Mouse (Mus musculus) liver, embryonic 16.5 days (tissue): ENCODE data around the gene Kifc1. TPM values are rescaled to one million over a fixed set of nuclear protein-coding genes. Genes with fewer than 3 reads are reported as not detected.

Source experiments
- ATAC-seq: fragments of 200-750 bp; cut with Nextera tagmentation; 2 replicates; pipeline ENCODE4 v1.8.0; 2017; ENCODE audit warnings: low read depth, mild to moderate bottlenecking, moderate number of reproducible peaks, moderate library complexity
- H3K27ac ChIP-seq: fragments of 300-500 bp; sonication (generic); 2 replicates; pipeline ENCODE4 v1.5.1; 2014; ENCODE audit warnings: mild to moderate bottlenecking, low read length
- H3K27me3 ChIP-seq: fragments of 300-500 bp; sonication (generic); 2 replicates; pipeline ENCODE4 v1.6.1; 2014; ENCODE audit warnings: low read depth, low read length, mixed read lengths; ENCODE audit not compliant: control insufficient read depth, insufficient read depth
- H3K36me3 ChIP-seq: fragments of 300-500 bp; sonication (generic); 2 replicates; pipeline ENCODE4 v1.6.1; 2014; ENCODE audit warnings: mild to moderate bottlenecking; ENCODE audit not compliant: control insufficient read depth, insufficient read depth
- H3K4me1 ChIP-seq: fragments of 300-500 bp; sonication (generic); 2 replicates; pipeline ENCODE4 v1.6.1; 2014; ENCODE audit warnings: low read depth, low read length, mixed read lengths; ENCODE audit not compliant: control insufficient read depth
- H3K4me2 ChIP-seq: fragments of 300-500 bp; sonication (generic); 2 replicates; pipeline ENCODE4 v1.6.1; 2014; ENCODE audit warnings: low read depth, low read length, mixed read lengths
- H3K4me3 ChIP-seq: fragments of 300-500 bp; sonication (generic); 2 replicates; pipeline ENCODE4 v1.5.1; 2014; ENCODE audit warnings: low read depth, mild to moderate bottlenecking, low read length
- H3K9ac ChIP-seq: fragments of 300-500 bp; sonication (generic); 2 replicates; pipeline ENCODE4 v1.6.1; 2014; ENCODE audit warnings: low read depth, low read length
- H3K9me3 ChIP-seq: fragments of 300-500 bp; sonication (generic); replicated peaks from 2 replicates; pipeline ENCODE4 v1.6.1; 2016; ENCODE audit warnings: low read length; ENCODE audit not compliant: control insufficient read depth
- WGBS: fragments of 180-500 bp; shearing (Covaris S2); extraction: QIAGEN DNeasy Blood & Tissue Kit; methylation state at CpG from one replicate; pipeline ENCODE4 v1.1.7; 2014; ENCODE audit not compliant: insufficient replicate concordance; 5-methylcytosine and 5-hydroxymethylcytosine counted together
- polyA plus RNA-seq: library from polyadenylated mRNA; unstranded; fragments of >200 nt; fragmentation: Nextera tagmentation; extraction: Ambion mirVana; gene quantifications from 2 replicates; pipeline ENCODE4 v1.2.1, GENCODE M21; 2015

Kifc1 gene
- polyA plus RNA-seq, 1 experiment from 2014 or later = 6.1 TPM

DNA sequence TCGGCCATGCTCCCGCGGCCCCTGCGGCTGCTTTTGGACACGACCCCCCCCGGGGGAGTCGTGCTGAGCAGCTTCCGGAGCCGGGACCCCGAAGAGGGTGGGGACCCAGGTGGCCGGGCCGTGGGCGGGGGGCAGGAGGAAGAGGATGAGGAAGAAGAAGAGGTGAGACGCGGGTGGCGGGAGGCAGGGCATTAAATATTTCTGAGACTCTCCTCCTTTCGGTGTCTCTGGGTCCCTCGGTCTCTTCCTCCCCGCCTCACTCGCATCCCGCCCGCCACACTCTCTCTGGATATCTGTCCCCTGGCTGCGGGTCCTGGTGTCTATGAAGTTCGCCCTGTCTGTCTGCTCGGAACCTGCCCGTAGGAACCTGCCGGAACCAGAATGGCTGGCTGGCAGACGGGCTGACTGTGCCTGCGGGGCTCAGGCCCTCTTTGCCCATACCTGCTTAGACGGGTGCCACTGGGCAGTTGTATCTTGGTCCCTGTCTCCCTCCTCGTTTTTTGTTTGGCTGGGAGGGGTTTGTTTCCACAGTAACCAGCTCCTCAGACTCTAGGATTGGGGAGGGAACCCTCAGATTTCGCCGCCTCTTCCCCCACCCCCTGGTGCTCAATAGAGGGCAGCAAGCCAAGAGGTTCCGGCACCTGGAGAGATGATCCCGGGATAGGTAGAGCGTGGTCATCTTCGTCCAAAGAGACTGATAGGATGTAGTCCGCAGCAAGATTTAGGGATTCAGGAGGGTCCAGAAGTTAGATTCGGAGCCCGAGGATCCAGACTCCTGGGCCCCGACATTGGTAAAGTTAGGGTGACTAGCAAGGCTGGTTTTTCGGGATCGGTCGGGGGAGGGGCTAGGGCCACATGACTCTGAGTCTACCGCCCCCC lies 40.1 kb upstream of the Kifc1 start:
- Histone ChIP-seq H3K36me3 (no peaks in the 10 kb centered on the region; the same call in 1 of the 2 replicates), H3K27ac (peak overlapping the region; percentile 95), H3K4me2 (peak overlapping the region; percentile 98), H3K27me3 (no peaks in the 10 kb centered on the region), H3K4me3 (peak overlapping the region; percentile 82), H3K9me3 (no peaks in the 10 kb centered on the region), H3K4me1 (peaks cover 30% of the 10 kb centered on the region), H3K9ac (peak overlapping the region; percentile 81)
- under 1% methylated on average over 45 of the region's 45 CpGs for WGBS
- ATAC-seq = 0 out of 2 replicates have a peak, but pooled peaks have one; percentile 5

DNA sequence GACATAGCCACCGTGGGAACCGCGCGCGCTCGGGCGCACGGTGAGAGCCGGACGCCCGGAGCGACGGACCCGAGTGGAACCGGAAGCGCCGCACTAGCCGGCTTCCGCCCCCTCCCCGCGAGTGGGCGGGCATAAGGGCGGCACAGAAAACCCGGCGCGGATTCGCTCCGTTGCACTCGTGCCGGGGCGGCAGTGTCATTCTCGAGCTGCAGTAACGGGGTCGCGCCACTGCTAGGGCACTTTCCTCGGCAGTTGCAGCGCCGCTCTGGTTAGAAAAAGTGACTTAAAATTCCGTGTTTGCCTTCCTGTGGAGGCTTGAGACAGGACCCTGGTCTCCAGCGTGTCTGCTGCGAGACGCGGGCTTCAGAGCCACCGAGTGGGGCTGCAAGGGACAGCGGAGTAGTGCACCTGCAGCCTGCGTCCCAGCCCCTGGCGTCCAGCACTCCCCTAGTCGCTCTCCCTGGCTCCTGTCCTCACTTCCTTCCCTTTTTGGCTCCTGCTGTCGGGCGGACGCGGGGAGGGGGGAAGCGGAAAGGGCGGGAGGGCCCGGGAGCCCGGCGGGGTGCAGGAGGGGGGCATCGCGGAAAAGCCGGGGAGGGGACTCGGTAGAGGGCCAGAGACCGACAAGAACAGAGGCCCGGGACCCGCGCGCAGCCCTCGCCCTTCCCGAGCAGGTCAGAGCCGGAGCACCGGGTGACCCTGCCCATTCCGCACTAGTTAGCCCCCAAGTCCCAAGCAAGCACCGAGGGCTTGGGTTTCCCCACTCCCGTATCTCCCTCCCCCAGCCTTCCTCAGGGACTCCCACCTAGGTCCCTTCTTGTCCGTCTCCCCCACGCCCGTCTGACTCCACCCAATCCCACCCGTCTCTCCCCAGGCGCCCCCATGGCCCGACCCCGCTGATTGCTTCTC lies 39.2 kb upstream of the Kifc1 start, which contains the start of gene Rgl2:
Gene Rgl2, plus strand, starts transcription at position 173 of the 909 bp plus-strand sequence.
- Histone ChIP-seq H3K4me2 (peak within 1 kb of the TSS; percentile 98), H3K36me3 (no peaks in the 10 kb centered on the region; the same call in 1 of the 2 replicates), H3K9me3 (no peaks in the 10 kb centered on the region), H3K27ac (peak within 1 kb of the TSS; percentile 95), H3K9ac (peak within 1 kb of the TSS; percentile 81), H3K4me3 (peak within 1 kb of the TSS; percentile 82), H3K4me1 (peaks cover 30% of the 10 kb centered on the region), H3K27me3 (no peaks in the 10 kb centered on the region)
- WGBS = under 1% methylated on average over 77 of the region's 80 CpGs
- peak; percentile 86 for ATAC-seq

DNA sequence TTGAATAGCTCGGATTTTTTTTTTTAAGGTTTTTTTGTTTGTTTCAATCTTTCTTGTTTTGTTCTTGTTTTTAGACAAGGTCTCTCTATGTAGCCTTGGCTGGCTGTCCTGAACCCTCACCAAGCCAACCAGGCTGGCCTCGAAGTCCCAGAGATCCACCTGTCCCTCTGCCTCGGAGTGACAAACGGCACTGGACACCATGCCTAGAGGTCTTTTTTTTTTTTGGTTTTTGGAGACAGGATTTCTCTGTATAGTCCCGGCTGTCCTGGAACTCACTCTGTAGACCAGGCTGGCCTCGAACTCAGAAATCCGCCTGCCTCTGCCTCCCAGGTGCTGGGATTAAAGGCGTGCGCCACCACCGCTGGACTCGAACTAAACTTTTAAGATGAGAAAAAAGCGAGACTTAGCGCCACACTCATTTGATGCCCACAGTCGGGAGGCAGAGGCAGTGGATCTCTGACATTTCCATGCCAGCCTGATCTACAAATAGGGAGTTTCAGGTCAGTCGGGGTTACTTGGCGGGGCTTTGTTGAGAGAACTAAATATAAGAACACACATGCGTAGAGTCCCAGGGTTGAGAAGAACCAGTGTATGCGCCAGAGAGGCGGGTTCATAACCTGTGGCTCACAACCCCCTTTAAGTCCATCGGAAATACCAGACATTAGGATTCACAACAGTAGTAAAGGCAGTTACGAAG lies 37.9 kb upstream of the Kifc1 start:
- H3K4me2 ChIP-seq = peak overlapping the region; percentile 98
- 51% methylated on average over 21 of the region's 21 CpGs for WGBS
- ATAC-seq = no peak
- no peaks in the 10 kb centered on the region for H3K27me3 ChIP-seq
- no peaks in the 10 kb centered on the region; the same call in 1 of the 2 replicates for H3K36me3 ChIP-seq
- H3K4me1 ChIP-seq = peaks cover 37% of the 10 kb centered on the region
- H3K27ac ChIP-seq = no peak overlapping the region; the same call in 1 of the 2 replicates
- H3K4me3 ChIP-seq = peak overlapping the region; percentile 82
- H3K9ac ChIP-seq = peak overlapping the region; percentile 81
- no peaks in the 10 kb centered on the region for H3K9me3 ChIP-seq

DNA sequence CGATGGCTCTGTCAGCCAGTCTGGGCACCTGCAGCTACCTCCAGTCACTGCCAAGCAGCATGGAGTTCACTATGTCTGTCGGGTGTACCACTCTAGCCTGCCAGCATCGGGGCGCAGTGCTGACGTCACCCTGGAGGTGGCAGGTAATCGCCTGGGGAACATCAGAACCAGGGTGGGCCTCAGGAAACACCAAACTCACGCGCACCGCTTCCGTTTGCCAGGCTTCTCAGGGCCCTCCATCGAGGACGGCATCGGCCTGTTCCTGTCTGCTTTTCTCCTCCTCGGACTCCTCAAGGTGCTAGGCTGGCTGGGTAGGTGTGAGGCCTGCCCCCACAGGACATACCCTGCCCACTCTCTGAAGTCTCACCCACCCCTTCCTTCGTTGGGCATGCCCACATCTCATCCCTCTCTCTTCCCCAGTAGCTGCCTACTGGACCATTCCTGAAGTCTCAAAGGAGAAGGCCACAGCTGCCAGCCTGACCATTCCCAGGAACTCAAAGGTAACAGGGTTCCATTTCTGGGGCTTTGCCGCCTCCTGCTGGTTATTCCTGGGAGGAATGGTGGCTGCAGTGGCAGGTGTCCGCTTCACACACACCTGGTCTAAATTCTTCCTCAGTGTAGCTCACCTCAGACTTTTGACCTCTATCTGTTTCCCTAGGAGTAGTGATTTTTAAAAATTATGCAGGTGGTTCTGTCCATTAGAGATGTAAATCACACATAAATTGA lies 35.9 kb upstream of the Kifc1 start:
- H3K27ac ChIP-seq = no peak overlapping the region
- ATAC-seq = no peak
- H3K4me3 ChIP-seq = no peak overlapping the region
- H3K4me1 ChIP-seq = peaks cover 32% of the 10 kb centered on the region
- 86% methylated on average over 17 of the region's 17 CpGs for WGBS
- H3K36me3 ChIP-seq = no peaks in the 10 kb centered on the region; the same call in 1 of the 2 replicates
- H3K9me3 ChIP-seq = no peaks in the 10 kb centered on the region
- no peaks in the 10 kb centered on the region for H3K27me3 ChIP-seq
- no peak overlapping the region for H3K4me2 ChIP-seq
- H3K9ac ChIP-seq = no peak overlapping the region

DNA sequence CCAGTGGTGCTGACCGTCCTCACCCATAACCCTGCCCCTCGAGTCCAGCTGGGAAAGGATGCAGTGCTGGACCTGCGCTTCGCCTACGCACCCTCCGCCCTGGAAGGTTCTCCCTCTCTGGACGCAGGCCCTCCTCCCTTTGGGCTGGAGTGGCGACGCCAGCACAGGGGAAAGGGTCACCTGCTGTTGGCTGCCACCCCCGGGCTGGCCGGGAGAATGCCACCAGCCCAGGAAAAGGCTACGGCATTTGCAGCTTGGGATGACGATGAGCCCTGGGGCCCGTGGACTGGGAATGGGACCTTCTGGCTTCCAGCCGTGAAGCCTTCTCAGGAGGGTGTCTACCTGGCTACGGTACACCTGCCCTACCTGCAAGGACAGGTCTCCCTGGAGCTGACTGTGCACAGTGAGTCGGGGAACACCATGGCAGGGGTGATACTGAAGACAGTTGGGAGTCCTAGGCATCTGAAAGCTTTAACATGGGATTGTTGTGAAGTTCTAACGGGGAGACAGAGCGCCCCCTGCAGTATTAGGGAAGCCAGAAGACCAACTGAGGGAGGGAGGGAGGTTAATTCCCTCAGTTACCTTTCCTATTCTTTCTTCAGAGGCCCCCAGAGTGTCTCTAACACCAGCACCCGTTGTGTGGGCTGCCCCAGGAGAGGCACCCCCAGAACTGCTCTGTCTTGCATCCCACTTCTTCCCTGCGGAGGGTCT lies 35.1 kb upstream of the Kifc1 start:
- Histone ChIP-seq H3K4me2 (no peak overlapping the region), H3K4me3 (no peak overlapping the region), H3K27me3 (no peaks in the 10 kb centered on the region), H3K36me3 (no peaks in the 10 kb centered on the region; the same call in 1 of the 2 replicates), H3K9ac (no peak overlapping the region), H3K27ac (no peak overlapping the region), H3K9me3 (no peaks in the 10 kb centered on the region), H3K4me1 (peaks cover 28% of the 10 kb centered on the region)
- no peak for ATAC-seq
- 85% methylated on average over 21 of the region's 21 CpGs for WGBS

DNA sequence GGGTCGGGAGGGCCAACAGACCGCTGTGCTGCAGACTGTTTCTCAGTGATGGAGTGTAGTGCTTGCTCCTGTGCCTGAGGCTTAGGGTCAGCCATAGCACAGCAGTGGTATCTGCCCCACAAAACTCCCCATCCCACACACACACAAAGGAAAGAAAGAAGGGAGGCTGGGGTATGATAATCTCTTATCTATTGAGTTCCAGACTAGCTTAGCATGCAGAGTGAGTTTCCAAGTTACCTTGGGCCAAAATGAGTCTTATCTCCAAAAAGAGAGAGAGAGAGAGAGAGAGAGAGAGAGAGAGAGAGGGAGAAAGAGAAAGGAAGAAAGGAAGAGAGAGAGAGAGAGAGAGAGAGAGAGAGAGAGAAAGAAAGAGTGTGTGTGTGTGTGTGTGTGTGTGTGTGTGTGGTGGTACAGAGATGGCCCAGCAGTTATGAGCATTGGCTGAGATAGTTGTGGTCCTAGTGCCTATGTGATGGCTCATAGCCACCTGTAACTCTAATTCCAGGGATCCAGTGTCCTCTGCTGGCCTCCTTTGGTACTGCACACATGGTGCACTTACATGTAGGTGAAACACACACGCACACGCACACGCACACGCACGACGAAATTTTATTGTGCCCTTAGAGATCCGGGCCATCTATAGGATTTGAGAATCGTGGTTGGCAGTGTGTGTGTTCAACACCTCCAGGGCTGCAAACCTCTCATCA lies 34.3 kb upstream of the Kifc1 start:
- no peaks in the 10 kb centered on the region for H3K9me3 ChIP-seq
- peak; percentile 12 for ATAC-seq
- peaks cover 22% of the 10 kb centered on the region for H3K4me1 ChIP-seq
- no peaks in the 10 kb centered on the region for H3K27me3 ChIP-seq
- no peak overlapping the region for H3K4me2 ChIP-seq
- H3K4me3 ChIP-seq = no peak overlapping the region
- WGBS = 71% methylated on average over 10 of the region's 10 CpGs
- H3K9ac ChIP-seq = no peak overlapping the region
- H3K27ac ChIP-seq = peak overlapping the region; percentile 57; the same call in 1 of the 2 replicates
- H3K36me3 ChIP-seq = no peaks in the 10 kb centered on the region; the same call in 1 of the 2 replicates

DNA sequence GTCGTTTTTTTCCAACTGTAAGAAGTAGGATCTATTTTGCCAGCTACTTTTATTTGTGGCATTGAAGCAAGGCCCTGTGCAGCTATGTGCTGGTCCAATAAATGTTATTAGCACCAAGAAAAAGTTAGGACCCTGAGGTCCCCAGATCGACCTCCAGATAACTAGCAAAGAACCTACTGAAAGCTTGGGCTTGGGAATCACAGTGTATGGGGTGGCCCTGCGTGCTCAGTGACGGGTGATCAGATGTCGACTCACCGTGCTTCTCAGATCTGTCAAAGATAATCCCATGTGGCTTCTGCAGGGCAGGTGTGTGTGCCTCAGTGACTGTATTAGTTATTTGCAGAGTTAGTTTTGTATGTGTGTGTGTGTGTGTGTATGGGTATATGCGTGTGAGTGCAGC lies 30.9 kb upstream of the Kifc1 start:
- H3K4me3 ChIP-seq = no peak overlapping the region
- peaks cover 17% of the 10 kb centered on the region for H3K9me3 ChIP-seq
- H3K27me3 ChIP-seq = no peaks in the 10 kb centered on the region
- no peak overlapping the region for H3K27ac ChIP-seq
- ATAC-seq = no peak
- 72% methylated on average over 7 of the region's 7 CpGs for WGBS
- peaks cover 16% of the 10 kb centered on the region for H3K36me3 ChIP-seq
- no peak overlapping the region for H3K9ac ChIP-seq
- peaks cover 30% of the 10 kb centered on the region for H3K4me1 ChIP-seq
- no peak overlapping the region for H3K4me2 ChIP-seq
